Mouse (Mus musculus) limb, embryonic 11.5 days (tissue): ENCODE measurements around the gene Gpr152. TPM values are rescaled to one million over a fixed set of nuclear protein-coding genes. Genes with fewer than 3 reads are reported as not detected.
"Not testable (repeated sequence)": the region's sequence is repeated elsewhere in the genome, so short reads cannot be mapped to it uniquely, and the experiment has no call there.

Experiments
- ATAC-seq: fragments of 200-750 bp; cut with Nextera tagmentation; 2 replicates; pipeline ENCODE4 v1.8.0; 2017; ENCODE audit warnings: low read depth; ENCODE audit not compliant: insufficient number of reproducible peaks, low FRiP score, low TSS enrichment
- DNase-seq: peaks from one replicate; pipeline ENCODE4 v3.0.0-alpha.2; 2015; ENCODE audit warnings: low spot score
- H3K27ac ChIP-seq: fragments of 300-500 bp; sonication (generic); replicated peaks from 2 replicates; pipeline ENCODE4 v1.5.1; 2014; ENCODE audit warnings: low read depth, mild to moderate bottlenecking, low read length
- H3K27me3 ChIP-seq: fragments of 300-500 bp; sonication (generic); 2 replicates; pipeline ENCODE4 v1.6.1; 2014; ENCODE audit warnings: mild to moderate bottlenecking, low read length, mixed read lengths; ENCODE audit not compliant: control insufficient read depth, insufficient read depth
- H3K36me3 ChIP-seq: fragments of 300-500 bp; sonication (generic); 2 replicates; pipeline ENCODE4 v1.6.1; 2014; ENCODE audit warnings: mild to moderate bottlenecking, low read length, moderate library complexity, mixed read lengths; ENCODE audit not compliant: control insufficient read depth, insufficient read depth
- H3K4me1 ChIP-seq: fragments of 300-500 bp; sonication (generic); 2 replicates; pipeline ENCODE4 v1.6.1; 2014; ENCODE audit warnings: low read length, mixed read lengths; ENCODE audit not compliant: control insufficient read depth, insufficient read depth
- H3K4me2 ChIP-seq: fragments of 300-500 bp; sonication (generic); 2 replicates; pipeline ENCODE4 v1.6.1; 2014; ENCODE audit warnings: low read depth, mild to moderate bottlenecking, moderate library complexity; ENCODE audit not compliant: severe bottlenecking
- H3K4me3 ChIP-seq: fragments of 300-500 bp; sonication (generic); 2 replicates; pipeline ENCODE4 v1.5.1; 2014; ENCODE audit warnings: low read depth, low read length
- H3K9ac ChIP-seq: fragments of 300-500 bp; sonication (generic); 2 replicates; pipeline ENCODE4 v1.6.1; 2014; ENCODE audit warnings: mild to moderate bottlenecking, low read length
- H3K9me3 ChIP-seq: fragments of 300-500 bp; sonication (generic); 2 replicates; pipeline ENCODE4 v1.6.1; 2016; ENCODE audit warnings: low read length; ENCODE audit not compliant: control insufficient read depth
- WGBS: fragments of 180-500 bp; shearing (Covaris S2); extraction: QIAGEN DNeasy Blood & Tissue Kit; methylation state at CpG from one replicate; pipeline ENCODE4 v1.1.7; 2014; 5-methylcytosine and 5-hydroxymethylcytosine counted together
- polyA plus RNA-seq: library from polyadenylated mRNA; unstranded; fragments of >200 nt; fragmentation: Nextera tagmentation; extraction: Ambion mirVana; gene quantifications from 2 replicates; pipeline ENCODE4 v1.2.1, GENCODE M21; 2014

The Gpr152 gene
- polyA plus RNA-seq, 1 experiment from 2014 or later: not detected

GRCm38 (mm10) chr19:4121097-4121805 lies 18.3 kb upstream of the Gpr152 start:
- ATAC-seq: peak; percentile 81
- Histone ChIP-seq H3K4me2 (peak overlapping the region; percentile 43), H3K9me3 (no peaks in the 10 kb centered on the region), H3K27ac (peak overlapping the region; percentile 49), H3K36me3 (0 out of 2 replicates have a peak, but pooled peaks cover 2% of the 10 kb centered on the region), H3K4me3 (peak overlapping the region; percentile 36), H3K4me1 (0 out of 2 replicates have a peak, but pooled peaks cover 8% of the 10 kb centered on the region), H3K27me3 (no peaks in the 10 kb centered on the region), H3K9ac (peak overlapping the region; percentile 69)
- peak; percentile 98 for DNase-seq
- 3% methylated on average over 38 of the region's 38 CpGs for WGBS

GRCm38 (mm10) chr19:4121896-4122295 lies 17.7 kb upstream of the Gpr152 start:
- not testable (repeated sequence) for H3K4me2 ChIP-seq, H3K4me3 ChIP-seq, ATAC-seq, DNase-seq, H3K9ac ChIP-seq, H3K27ac ChIP-seq, H3K27me3 ChIP-seq, H3K36me3 ChIP-seq, H3K9me3 ChIP-seq
- peaks cover 14% of the 10 kb centered on the region for H3K4me1 ChIP-seq
- 67% methylated on average over 6 of the region's 6 CpGs for WGBS

DNA sequence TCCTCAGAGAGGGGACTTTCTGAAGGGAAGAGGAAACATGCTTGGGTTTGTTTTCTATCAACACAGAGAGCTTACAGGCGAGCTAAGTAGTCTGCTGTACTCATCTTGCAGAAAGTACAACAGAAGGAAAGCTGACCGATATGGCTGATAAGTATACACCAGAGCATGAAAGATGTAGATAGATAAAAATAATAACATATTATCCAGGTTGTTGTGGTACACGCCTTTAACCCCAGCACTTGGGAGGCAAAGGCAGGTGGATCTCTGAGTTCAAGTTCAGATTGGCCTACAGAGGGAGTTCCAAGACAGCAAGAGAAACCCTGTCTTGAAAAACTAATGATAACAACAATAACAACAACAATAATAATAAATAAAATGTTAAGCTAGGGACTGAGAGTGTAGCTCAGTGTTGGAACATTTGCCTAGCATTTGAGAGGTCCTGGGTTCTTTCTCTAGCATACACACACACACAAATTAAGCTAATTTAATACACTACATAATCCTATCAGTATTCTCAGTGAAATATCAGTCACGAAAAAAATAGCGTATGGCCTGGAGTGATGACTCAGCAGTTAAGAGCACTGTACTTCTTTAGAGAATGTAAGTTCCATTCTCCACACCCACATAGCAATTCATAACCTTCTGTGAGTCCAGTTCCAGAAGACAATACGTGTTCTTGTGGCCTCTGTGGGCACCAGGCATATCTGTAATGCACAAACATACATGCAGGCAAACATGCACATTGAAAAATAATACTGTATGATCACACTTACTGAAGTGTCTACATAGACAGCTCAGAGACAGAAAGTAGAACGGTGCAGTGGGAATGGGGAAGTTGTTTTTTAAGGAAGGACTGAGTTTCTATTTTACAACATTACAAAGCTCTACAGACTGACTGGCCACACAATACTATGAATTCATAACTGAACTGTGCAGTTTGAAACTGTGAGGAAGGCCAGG lies 16.9 kb upstream of the Gpr152 start:
- H3K27ac ChIP-seq: no peak overlapping the region
- peaks cover 15% of the 10 kb centered on the region for H3K4me1 ChIP-seq
- H3K27me3 ChIP-seq: no peaks in the 10 kb centered on the region
- H3K4me3 ChIP-seq: no peak overlapping the region
- no peak overlapping the region for H3K9ac ChIP-seq
- 88% methylated on average over 7 of the region's 7 CpGs for WGBS
- H3K9me3 ChIP-seq: no peaks in the 10 kb centered on the region
- ATAC-seq: no peak
- DNase-seq: no peak
- no peak overlapping the region for H3K4me2 ChIP-seq
- H3K36me3 ChIP-seq: peaks cover 4% of the 10 kb centered on the region; the same call in 1 of the 2 replicates

DNA sequence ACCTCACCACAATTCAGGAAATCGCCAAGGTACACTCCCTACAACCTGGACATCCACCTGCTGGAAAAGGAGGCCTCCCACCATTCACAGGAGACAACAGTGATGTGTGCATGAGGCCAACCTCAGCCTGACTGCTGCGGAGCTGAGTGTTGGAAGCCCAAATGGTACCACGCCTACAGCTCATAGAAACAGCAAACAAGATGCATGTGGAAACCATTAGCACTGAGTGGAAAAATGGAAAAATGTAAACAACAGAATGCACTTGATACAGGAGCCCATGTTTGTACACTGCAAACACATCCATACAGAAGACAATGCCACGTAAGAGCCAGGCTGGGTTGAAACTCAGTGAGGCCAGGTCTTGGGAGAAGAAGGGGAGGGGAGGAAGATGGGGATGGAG lies 15.2 kb upstream of the Gpr152 start:
- H3K27ac ChIP-seq: no peak overlapping the region
- H3K4me2 ChIP-seq: no peak overlapping the region
- no peaks in the 10 kb centered on the region for H3K27me3 ChIP-seq
- H3K9me3 ChIP-seq: no peaks in the 10 kb centered on the region
- no peak overlapping the region for H3K4me3 ChIP-seq
- DNase-seq (no peak), ATAC-seq (no peak)
- 0 out of 2 replicates have a peak overlapping the region, but pooled peaks have one; percentile 34 for H3K9ac ChIP-seq
- H3K4me1 ChIP-seq: peaks cover 15% of the 10 kb centered on the region
- peaks cover 5% of the 10 kb centered on the region; the same call in 1 of the 2 replicates for H3K36me3 ChIP-seq
- 79% methylated on average over 4 of the region's 4 CpGs for WGBS

DNA sequence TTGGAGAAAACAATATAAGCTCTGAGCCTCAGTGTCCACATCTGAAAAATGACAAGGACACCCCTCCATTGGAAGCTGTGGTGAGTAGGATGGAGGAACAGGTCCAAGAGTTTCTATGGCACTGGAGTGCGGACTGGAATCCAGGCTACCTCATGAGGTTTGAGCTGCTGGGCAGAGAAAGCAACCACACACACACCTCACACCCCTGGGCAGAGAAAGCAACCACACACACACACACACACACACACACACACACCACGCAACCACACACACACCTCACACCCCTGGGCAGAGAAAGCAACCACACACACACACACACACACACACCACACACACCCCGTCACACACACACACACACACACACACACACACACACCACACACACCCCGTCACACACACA lies 14.3 kb upstream of the Gpr152 start:
- H3K27ac ChIP-seq, H3K36me3 ChIP-seq, H3K9me3 ChIP-seq, H3K27me3 ChIP-seq, H3K9ac ChIP-seq, DNase-seq: not testable (repeated sequence)
- 22% methylated on average over 4 of the region's 4 CpGs for WGBS
- peak; percentile 10; the same call in 1 of the 2 replicates for ATAC-seq
- peaks cover 15% of the 10 kb centered on the region for H3K4me1 ChIP-seq
- H3K4me2 ChIP-seq: peak overlapping the region; percentile 65
- H3K4me3 ChIP-seq: peak overlapping the region; percentile 60

DNA sequence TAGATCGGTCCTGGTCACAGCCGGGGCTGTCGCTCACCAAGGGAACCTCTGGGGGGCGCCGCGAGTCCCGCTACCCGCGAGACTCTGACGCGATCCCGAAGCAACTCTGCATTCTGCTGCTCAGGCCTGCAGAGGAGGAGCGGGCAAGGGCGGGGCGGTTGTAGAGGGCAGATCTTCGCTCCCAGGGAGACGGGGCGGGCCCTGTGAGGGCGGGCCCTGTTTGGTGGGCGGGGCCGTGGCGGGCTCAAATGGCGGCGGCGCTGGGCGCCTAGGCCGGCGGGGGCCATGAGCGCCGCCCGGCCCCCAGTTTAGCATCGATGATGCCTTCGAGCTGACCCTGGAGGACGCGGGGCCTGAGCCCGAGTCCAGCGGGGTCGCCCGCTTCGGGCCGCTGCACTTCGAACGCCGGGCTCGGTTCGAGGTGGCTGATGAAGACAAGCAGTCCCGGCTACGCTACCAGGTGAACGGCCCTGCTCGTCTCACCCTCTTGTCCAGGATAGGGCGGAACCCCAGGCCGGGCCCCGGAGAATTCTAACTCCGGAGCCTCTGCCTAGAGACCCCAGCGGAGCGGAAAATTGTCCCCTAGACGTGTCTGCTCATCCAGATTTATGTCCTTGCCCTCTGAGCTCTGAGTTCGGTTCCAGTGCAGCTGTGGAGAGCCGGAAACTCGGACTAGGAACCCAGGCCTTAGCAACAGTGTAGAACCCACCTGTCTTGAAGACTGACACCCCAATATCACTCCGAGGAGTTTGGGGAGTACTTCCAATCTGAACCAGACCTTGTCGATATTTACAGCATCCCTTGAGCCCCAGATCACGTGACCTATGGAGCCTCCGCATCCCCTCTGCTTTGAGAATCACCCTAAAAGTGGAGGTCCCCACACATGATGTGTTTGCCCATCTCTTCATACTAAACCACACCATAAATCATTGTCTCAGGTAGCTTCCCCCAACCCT lies 13.6 kb upstream of the Gpr152 start, which contains the start of gene Aip:
TSS of gene Aip (minus strand) at position 118 of the 956 bp plus-strand sequence.
- under 1% methylated on average over 45 of the region's 64 CpGs for WGBS
- DNase-seq (peak; percentile 99), ATAC-seq (peak; percentile 92)
- H3K27ac ChIP-seq: no peak within 1 kb of the TSS
- H3K4me1 ChIP-seq: peaks cover 12% of the 10 kb centered on the region
- peak within 1 kb of the TSS; percentile 60 for H3K4me3 ChIP-seq
- H3K4me2 ChIP-seq: peak within 1 kb of the TSS; percentile 65
- H3K27me3 ChIP-seq: no peaks in the 10 kb centered on the region
- H3K36me3 ChIP-seq: peaks cover 5% of the 10 kb centered on the region; the same call in 1 of the 2 replicates
- no peaks in the 10 kb centered on the region for H3K9me3 ChIP-seq
- H3K9ac ChIP-seq: peak within 1 kb of the TSS; percentile 71

DNA sequence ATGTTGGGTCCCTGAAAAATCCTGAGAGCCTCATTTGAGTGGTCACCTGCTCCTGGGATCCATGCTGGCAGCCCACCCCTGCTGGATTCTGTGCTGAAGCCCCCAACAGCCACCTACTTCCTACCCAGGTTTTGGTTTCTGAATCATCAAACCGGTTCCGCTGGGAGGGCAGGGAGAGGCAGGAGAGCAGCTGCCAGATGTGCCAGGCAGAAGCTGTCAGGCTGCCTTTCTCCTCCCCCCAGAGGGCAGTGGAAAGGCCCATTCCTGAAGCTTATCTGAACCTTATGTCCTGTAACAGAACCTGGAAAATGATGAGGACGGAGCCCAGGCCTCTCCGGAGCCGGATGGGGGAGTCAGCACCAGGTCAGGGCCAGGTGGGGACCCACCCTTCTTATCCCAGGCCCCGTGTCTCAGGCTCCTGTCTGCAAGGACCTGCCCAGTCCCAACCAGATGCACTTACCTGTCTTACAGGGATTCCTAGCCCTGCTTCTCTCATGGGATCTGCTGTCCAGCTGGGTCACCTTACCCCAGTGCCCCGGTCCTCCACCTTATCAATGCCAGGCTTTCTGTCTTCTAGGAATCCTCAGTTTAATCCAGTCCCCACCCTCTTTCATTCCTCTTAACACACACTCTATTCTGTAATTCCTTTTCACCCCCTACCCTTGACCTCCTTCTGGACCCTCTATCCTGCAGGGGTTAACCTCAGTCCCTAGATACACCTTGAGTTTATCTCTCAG lies 12.7 kb upstream of the Gpr152 start:
- Histone ChIP-seq H3K9ac (peak overlapping the region; percentile 71), H3K36me3 (peaks cover 8% of the 10 kb centered on the region), H3K4me1 (peaks cover 11% of the 10 kb centered on the region), H3K4me3 (peak overlapping the region; percentile 60), H3K27me3 (no peaks in the 10 kb centered on the region), H3K4me2 (peak overlapping the region; percentile 65), H3K9me3 (no peaks in the 10 kb centered on the region), H3K27ac (no peak overlapping the region)
- DNase-seq (peak; percentile 25), ATAC-seq (no peak)
- WGBS: 55% methylated on average over 7 of the region's 7 CpGs
